Mouse (Mus musculus) thymus, postnatal 0 days (tissue): ENCODE measurements around the gene Rnf212b. TPM values are rescaled to one million over a fixed set of nuclear protein-coding genes. Genes with fewer than 3 reads are reported as not detected.

Experiments used
- DNase-seq: peaks from one replicate; pipeline ENCODE4 v3.0.0-alpha.2; 2015; ENCODE audit warnings: low spot score
- polyA plus RNA-seq: library from polyadenylated mRNA; unstranded; fragments of >200 nt; fragmentation: Nextera tagmentation; extraction: Ambion mirVana; gene quantifications from 2 replicates; pipeline ENCODE4 v1.2.1, GENCODE M21; 2015

Rnf212b gene
- polyA plus RNA-seq, 1 experiment from 2014 or later, result not detected

DNA sequence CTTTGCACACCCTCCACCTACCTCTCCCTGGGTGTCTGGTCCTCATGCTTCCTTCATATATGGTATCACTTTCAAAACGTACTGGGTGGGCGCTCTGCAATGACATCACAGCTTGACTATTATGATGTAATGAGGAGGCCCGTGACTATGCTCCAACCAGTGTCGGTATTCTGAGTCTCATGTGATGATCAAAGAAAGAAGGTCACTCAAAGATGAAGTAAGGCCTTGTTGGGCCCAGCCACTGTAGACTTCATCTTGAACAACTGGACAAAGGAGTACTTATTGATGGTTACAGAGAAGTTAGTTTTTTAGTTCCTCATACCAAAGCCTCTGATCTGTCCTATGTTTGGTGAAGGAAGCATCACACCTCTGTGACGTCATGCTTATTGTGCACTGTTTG, 56.9 kb downstream of the Rnf212b start, which contains the start of gene Homez:
TSS of gene Homez (minus strand) at position 101 of the 400 bp plus-strand sequence.
- no peak for DNase-seq

GRCm38 (mm10) chr14:54874165-54874564, 60.2 kb downstream of the Rnf212b start:
- DNase-seq, result no peak

- DNase-seq, result peak; percentile 33
Observed at GRCm38 (mm10) chr14:54875844-54876538, 62.0 kb downstream of the Rnf212b start.

GRCm38 (mm10) chr14:54876539-54877047, 62.7 kb downstream of the Rnf212b start:
- peak; percentile 80 for DNase-seq

DNA sequence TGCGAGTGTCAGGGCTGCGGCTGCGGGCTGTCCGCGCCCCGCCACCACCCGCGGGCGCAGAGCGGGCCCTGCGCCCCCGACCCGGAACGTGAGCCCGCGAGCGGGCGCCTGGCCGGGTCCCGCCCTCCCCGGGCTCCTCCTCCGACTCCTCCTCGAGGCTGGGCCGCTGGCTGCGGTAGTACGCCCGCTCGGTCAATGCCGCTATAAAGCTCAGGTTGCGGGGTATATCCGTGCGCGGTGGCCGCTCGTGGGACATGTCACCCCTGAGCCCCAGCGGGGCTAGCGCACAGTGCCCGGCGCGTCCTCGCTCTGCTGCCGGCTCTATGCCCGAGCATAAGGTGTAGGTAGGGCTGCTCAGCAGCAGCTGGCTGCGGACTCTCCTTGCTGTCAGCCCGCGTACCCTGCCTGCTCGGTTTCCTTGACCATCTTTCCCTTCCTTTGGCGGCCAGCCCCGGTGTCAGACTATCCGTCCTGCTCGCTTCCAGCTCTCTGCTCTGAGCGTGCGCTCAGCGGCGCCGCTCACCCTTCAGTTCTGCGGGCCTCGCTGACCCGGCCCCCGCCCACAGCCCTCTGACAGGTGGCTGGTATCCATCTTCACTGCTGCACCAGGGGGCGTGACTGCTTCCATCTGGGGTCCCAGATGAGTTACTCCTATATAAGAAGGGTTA, 63.2 kb downstream of the Rnf212b start, which contains the start of gene Ppp1r3e:
TSS of gene Ppp1r3e (minus strand) at position 503 of the 668 bp plus-strand sequence.
- peak; percentile 66 for DNase-seq

DNA sequence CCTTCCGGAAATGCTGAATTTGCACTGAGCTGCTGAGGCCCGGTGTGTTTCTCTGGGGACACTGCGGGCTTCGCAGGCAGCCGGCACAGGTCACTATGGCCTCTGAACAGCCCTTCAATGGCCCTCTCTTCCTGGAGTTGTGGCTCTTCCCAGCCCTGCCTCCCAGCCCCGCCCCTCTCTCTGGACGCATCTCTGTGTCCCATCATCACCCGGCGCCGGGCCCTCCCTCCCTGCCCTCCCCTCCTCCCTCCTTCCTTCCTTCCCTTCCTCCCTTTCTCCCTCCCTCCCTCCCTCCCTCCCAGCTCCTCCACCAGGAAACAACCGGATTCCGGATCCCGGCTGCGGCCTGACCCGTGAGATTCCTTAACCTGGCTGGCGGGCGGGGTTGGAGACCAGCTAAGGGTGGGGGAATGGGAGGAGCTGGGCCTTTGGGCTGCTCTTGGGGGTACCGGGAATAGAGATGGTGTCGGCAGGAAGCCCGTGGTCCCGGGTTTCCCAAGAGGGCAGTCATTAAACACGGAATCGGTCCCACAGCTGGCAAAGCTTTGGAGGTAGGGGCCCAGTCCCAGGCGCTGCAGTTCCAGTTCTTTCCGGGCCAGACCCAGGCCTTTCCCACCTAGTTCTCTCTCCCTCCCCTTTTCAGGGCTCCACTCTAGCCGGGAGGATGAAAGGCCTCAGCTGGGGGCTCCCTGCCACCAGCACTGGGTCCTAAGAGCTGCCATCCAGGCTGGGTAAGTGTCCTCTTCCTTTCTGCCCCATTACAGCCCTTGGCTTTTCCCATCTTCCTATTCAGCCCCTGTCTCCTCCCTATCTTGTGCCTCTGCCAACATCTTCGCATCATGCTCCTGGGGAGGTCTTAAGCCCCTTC, 69.4 kb downstream of the Rnf212b start, which contains the start of the genes Bcl2l2 and Gm20521:
TSS of gene Bcl2l2 (plus strand) at position 224 of the 868 bp plus-strand sequence.
TSS of gene Gm20521 (plus strand) at position 288 of the 868 bp plus-strand sequence.
- DNase-seq, result no peak

- DNase-seq, result peak; percentile 35
Observed at GRCm38 (mm10) chr14:54884022-54884712, 70.2 kb downstream of the Rnf212b start.

- DNase-seq, result no peak
Observed at GRCm38 (mm10) chr14:54885309-54885708, 71.4 kb downstream of the Rnf212b start.

GRCm38 (mm10) chr14:54892200-54892599, 78.3 kb downstream of the Rnf212b start, which contains the start of gene Pabpn1:
Pabpn1 (plus strand) TSS chr14:54892500.
- no peak for DNase-seq

GRCm38 (mm10) chr14:54893651-54894181, 79.8 kb downstream of the Rnf212b start:
- peak; percentile 99 for DNase-seq

GRCm38 (mm10) chr14:54894296-54895151, 80.6 kb downstream of the Rnf212b start:
- peak; percentile 14 for DNase-seq

DNA sequence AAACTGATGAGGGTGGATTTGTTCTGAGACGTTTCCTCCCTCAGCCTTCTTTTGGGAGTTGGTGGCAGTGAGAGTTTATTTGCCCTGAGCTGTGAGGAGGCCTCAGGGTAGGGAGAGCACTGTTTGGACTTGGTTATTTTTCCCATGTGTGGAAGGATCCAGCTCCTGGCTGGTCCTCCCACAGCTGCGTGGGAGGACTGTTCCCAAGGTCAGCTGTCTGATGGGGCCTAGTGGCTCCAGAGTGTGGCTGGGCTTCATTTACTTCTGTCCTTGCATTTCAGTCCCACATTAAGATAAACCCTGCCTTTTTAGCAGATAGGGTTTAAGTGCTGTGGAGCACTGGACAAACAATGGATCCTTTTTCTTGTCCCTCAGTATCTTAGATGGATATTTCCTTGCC, 83.5 kb downstream of the Rnf212b start:
- DNase-seq, result no peak

DNA sequence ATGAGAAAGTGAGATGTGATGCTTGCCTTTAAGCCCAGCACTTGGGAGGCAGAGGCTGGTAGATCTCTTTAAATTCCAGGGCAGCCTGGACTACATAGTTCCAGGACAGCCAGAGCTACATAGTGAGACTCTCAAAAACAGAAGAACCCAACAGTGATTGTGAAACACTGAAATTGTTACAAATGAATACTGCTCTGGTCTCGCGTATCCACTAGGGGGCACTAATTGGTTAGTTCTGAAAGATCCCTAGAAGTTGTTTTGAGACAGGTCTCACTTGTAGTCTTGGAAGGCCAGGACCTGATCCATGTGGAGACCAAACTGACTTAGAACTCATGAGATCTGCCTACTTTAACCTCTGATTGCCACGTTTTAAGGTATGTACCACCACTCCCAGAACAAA, 86.4 kb downstream of the Rnf212b start:
- peak; percentile 76 for DNase-seq

DNA sequence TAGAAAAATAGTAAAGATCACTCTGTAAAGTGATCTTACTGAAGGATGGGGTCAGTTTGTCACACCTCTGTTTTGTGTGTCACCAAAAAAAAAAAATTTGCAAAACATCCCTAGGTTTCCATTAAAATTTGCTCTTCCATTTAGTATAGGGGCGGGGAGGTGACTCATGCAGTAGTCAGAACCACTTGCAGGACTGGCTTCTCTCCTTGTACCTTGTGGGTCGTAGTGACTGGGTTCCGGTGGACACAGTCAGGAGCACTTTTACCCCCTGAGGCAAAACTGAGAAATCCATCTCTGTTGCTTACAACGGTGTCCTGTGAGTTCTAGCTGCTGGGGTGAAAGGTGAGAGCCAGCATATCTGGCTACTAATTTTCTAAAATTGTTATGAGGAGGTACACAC, 89.7 kb downstream of the Rnf212b start:
- DNase-seq, result no peak

Other genes starting within 250 kb of the Rnf212b start
- 11.9 and 14.9 TPM in 2 replicates for gene Ajuba, start 236.6 kb upstream of the Rnf212b start, polyA plus RNA-seq
- 4.7 and 5.0 TPM in 2 replicates for gene 4931414P19Rik, start 208.1 kb upstream of the Rnf212b start, polyA plus RNA-seq
- 387 and 424 TPM in 2 replicates for gene Psmb5, start 196.1 kb upstream of the Rnf212b start, polyA plus RNA-seq
- gene Psmb11, start 192.7 kb upstream of the Rnf212b start, polyA plus RNA-seq, result 82.4 and 117 TPM in 2 replicates
- not detected in 2 replicates for gene Gm17606, start 173.2 kb upstream of the Rnf212b start, polyA plus RNA-seq
- gene Cdh24, start 172.8 kb upstream of the Rnf212b start, polyA plus RNA-seq, result 5.2 and 5.4 TPM in 2 replicates
- 101 TPM in 2 replicates for gene 1700123O20Rik, start 127.9 kb upstream of the Rnf212b start, polyA plus RNA-seq
- 137 and 173 TPM in 2 replicates for gene Acin1, start 127.2 kb upstream of the Rnf212b start, polyA plus RNA-seq
- 0.09 and 0.18 TPM in 2 replicates for gene Gm29776, start 115.3 kb upstream of the Rnf212b start, polyA plus RNA-seq
- not detected in 2 replicates for gene Cebpe, start 102.0 kb upstream of the Rnf212b start, polyA plus RNA-seq
- gene Slc7a8, start 32.2 kb upstream of the Rnf212b start, polyA plus RNA-seq, result 0.94 and 1.2 TPM in 2 replicates
- 7.2 and 8.8 TPM in 2 replicates for gene Homez, start 56.8 kb downstream of the Rnf212b start, polyA plus RNA-seq
- 1.8 and 2.2 TPM in 2 replicates for gene Ppp1r3e, start 63.4 kb downstream of the Rnf212b start, polyA plus RNA-seq
- 1.5 and 1.7 TPM in 2 replicates for gene Bcl2l2, start 69.2 kb downstream of the Rnf212b start, polyA plus RNA-seq
- gene Gm20521, start 69.3 kb downstream of the Rnf212b start, polyA plus RNA-seq, result 1.2 TPM in 1 of 2 replicates, not detected in the other
- 91.7 and 109 TPM in 2 replicates for gene Pabpn1, start 78.4 kb downstream of the Rnf212b start, polyA plus RNA-seq
- gene Slc22a17, start 99.0 kb downstream of the Rnf212b start, polyA plus RNA-seq, result 4.1 and 4.3 TPM in 2 replicates
- gene Efs, start 112.0 kb downstream of the Rnf212b start, polyA plus RNA-seq, result 8.2 and 9.2 TPM in 2 replicates
- not detected in 2 replicates for gene Il25, start 118.6 kb downstream of the Rnf212b start, polyA plus RNA-seq
- gene Cmtm5, start 122.1 kb downstream of the Rnf212b start, polyA plus RNA-seq, result 0.22 TPM in 1 of 2 replicates, not detected in the other
- 0.34 and 0.35 TPM in 2 replicates for gene Myh6, start 152.8 kb downstream of the Rnf212b start, polyA plus RNA-seq
- not detected in 2 replicates for gene Gm17428, start 162.8 kb downstream of the Rnf212b start, polyA plus RNA-seq
- 0.49 and 0.55 TPM in 2 replicates for gene Myh7, start 180.5 kb downstream of the Rnf212b start, polyA plus RNA-seq
- gene Ngdn, start 201.3 kb downstream of the Rnf212b start, polyA plus RNA-seq, result 128 and 129 TPM in 2 replicates